Mouse (Mus musculus): ENCODE data around the gene Fgfr2. TPM values are rescaled to one million over a fixed set of nuclear protein-coding genes. Genes with fewer than 3 reads are reported as not detected.

The Fgfr2 gene
- total RNA-seq, 2 experiments from 2014 or later: 190 to 480 TPM

DNA sequence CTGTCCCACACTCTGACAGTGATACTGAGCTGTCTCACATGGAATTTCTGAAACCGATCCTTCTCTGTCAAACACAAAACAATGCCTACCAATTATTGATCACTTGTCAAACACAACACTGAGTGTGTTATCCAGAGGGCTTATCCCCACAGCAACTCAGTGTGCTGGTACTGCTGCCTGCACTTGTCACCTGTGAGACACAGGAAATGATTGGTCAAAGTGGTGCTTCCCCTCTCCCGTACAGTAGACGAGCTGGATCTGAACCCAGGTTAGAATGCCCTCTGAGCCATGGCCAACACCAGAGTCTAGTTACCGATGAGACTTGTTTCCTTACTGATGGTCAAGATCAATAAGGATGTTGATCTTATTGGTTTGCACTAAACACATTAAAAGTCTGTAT, 2321.3 kb downstream of the Fgfr2 start:
- no peak for DNase-seq

DNA sequence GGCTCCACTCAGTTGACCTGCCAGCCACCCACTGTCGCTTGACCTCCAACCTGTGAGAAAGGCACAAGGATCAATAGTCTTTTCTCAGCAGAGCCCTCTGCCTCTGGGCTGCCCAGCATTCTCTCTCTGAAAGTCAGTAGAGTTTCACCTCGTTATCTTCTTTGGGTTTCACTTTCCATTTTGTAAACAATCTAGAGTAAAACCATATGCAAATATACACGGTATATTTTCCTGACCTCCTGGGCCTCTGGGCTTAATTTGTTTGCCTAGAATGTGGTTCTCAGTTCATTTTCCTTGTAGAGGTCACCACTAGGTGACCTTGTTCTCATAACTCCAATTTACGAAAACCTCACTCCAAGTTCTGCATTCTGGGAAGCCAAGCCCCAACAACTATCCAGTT, 2322.5 kb downstream of the Fgfr2 start:
- DNase-seq: no peak

GRCm38 (mm10) chr7:130799418-130799817, 2323.7 kb downstream of the Fgfr2 start:
- DNase-seq: no peak

DNA sequence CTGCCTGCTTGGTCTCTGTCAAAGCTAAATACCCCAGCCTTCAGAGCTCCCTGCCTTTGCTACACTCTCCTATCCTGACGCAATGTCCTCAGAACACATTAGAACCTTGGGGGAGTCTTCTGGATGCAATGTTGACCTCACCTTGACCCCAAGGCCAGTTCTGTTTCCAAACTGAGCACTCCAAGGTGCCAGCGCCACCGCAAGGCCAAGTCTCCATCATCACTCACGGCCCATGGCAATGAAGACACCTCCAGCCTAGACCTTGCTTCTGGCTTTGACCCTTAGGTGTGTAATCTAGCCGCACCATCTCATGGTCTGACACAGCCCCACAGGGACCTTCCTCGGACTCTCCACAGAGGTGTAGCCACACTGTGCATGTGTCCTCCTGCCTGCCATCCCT, 2325.6 kb downstream of the Fgfr2 start:
- DNase-seq: no peak

GRCm38 (mm10) chr7:130796786-130797185, 2326.4 kb downstream of the Fgfr2 start:
- DNase-seq: no peak

DNA sequence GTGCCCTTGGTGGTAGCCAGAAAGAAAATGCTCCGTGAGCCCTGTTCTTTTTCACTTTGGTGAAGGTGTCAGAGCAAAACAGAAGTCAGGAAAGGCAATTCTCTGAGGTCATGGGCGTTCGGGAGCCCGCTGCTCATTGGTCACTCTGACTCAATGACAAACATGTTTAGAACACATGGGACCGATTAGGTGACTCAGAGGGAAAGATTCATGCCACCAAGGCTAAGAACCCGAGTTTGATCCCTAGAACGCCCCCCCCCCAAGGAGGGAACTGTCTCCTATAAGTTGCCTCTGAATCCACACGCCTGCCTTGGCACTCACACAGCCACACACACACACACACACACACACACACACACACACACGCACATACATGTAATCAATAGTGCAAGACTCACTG, 2329.5 kb downstream of the Fgfr2 start:
- peak; percentile 17 to 27 for DNase-seq

DNA sequence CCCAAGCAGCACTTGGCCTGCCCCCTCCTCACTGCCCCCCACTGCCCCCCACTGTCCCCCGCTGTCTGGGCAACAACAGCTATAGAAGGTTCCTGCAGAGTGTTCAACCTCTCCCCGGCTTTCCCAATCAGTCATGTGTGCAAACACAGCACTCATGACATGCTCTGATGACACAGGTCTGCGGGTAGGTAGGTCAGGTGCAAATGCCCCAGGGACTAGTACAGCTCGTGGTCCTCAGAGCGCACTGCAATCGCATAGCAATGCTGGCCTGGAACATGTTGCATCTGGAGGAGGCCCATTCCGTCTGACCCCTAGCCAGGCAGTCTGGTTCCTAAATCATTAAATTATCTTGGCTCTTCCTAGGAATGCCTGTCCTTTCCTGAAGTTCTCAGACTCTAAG, 2333.7 kb downstream of the Fgfr2 start:
- DNase-seq: no peak

DNA sequence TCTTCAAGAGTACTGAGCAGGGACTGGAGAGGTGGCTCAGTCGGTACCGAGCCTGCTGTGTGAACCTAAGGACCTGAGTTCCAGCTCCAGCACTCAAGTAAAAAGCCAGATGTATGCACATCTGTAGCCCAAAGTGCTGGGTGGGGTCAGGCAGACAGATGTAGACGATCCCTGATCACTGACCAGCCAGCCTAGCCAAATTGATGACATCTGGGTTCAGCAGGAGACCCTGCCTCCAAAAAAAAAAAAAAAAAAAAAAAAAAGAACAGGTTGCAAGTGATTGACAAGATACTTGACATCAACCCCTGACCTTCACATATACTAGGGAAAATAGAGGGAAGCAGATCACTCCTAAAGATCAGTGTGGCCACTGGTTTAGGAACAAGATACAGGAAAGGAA, 2334.2 kb downstream of the Fgfr2 start:
- DNase-seq: no peak

GRCm38 (mm10) chr7:130787537-130787936, 2335.6 kb downstream of the Fgfr2 start:
- DNase-seq: no peak

GRCm38 (mm10) chr7:130786708-130787107, 2336.4 kb downstream of the Fgfr2 start:
- DNase-seq: peak; percentile 80 to 81

DNA sequence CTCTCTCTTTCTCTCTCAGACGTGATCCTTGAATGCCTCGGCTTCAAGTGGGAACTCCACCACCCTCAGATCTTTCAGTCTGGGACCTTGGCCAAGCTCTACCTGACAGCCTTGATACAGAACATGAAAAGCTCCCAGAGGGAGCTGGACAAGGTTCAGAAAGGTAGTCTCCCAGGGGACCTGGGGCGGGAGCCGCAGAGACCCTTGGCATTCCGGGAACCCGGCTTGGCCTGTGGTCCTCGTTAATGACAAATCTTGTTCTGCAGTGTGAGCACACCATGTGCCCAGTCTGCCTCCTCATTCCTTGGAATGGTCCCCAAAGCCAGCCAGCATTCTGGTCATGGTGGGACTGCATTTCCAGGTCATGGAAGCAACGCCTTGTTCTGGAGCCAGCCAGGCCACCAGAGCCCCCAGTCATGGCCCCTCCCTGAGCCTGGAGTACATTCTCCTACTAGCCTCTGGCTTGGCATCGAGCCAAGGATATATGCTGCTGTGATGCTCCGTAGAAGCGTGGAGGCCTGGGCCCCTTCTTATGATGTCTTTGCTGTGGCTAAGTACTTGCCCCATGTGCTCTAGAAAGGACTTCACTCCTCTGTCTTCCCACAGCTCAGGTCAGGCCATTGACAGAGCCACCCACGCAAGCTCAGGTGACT, 2337.1 kb downstream of the Fgfr2 start:
- DNase-seq: no peak

- no peak for DNase-seq
Observed at GRCm38 (mm10) chr7:130782501-130783050, 2340.6 kb downstream of the Fgfr2 start.

- peak in 1 of 2 experiments; percentile 23 for DNase-seq
Observed at GRCm38 (mm10) chr7:130780866-130781419, 2342.2 kb downstream of the Fgfr2 start.

DNA sequence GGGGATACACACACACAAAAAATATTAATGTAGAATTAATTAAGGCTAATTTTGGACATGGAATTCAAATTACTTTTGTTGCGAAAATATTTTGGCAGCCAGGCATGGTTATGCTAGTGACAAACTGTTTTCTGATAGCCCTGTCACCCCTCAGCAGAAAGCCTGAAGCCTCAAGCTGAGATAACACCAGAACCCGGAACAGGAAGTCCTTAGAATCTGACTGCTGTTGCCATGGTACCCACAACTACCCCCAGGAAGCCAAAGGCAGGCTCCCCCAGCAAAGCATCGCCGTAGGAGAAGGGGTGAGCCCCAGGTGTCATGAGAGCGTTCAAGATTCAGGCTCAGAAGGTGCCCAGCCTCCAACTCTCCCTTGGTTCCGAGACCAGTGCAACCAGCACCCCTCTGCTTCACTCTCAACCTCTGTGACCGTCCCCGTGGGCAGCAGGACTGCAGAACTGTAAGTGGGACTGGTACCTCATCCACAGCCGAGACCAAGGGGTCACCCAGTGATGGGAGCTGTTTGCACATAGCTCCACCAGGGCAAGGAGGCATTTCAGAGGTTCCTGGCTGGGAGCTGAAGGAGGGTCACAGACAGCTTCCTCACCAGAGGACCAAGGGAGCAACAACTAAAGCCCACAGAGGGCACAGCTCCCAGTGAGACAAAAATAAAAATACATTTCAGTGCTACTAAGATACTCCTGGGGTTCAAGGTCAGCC, 2349.1 kb downstream of the Fgfr2 start, which contains the start of gene Btbd16:
Btbd16 (plus strand) TSS at position 156 of the 717 bp plus-strand sequence.
- DNase-seq: no peak

- peak; percentile 55 to 69 for DNase-seq
Observed at GRCm38 (mm10) chr7:130773171-130773830, 2349.8 kb downstream of the Fgfr2 start.

DNA sequence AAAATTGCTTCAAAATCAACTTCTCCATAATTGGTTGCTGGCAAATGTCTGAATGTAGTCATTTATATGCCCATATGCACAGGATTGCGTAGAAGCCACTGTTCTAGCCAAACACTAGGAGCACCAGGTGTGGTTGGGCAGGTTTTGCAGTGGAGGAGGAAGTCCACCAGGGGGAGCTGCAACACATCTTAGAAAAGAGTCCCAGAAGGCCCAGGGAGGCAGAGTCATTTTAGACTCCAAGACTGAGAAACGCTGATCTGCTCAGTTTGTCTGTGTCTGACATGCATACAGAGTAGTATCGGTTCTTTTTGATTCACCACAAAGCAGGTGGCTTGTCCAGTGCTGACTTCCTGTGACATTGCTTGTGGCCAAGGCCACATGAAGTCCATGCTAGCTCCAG, 2352.4 kb downstream of the Fgfr2 start:
- peak; percentile 82 to 87 for DNase-seq

DNA sequence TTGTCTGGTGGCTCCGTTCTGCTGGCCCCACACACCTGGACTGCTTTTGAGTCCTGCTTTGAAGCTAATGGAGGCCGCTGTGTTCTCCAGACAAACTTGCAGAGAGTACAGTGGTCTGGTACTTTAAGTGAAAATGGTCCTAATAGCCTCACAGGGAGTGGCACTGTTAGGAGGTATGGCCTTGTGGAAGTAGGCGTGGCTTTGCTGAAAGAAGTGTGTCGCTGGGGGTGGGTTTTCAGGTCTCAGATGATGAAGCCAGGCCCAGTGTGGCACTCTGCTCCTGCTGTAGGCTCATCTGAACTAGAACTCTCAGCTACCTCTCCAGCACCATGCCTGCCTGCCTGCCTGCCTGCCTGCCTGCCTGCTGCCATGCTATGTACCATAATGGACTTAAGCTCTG, 2355.0 kb downstream of the Fgfr2 start:
- DNase-seq: no peak

DNA sequence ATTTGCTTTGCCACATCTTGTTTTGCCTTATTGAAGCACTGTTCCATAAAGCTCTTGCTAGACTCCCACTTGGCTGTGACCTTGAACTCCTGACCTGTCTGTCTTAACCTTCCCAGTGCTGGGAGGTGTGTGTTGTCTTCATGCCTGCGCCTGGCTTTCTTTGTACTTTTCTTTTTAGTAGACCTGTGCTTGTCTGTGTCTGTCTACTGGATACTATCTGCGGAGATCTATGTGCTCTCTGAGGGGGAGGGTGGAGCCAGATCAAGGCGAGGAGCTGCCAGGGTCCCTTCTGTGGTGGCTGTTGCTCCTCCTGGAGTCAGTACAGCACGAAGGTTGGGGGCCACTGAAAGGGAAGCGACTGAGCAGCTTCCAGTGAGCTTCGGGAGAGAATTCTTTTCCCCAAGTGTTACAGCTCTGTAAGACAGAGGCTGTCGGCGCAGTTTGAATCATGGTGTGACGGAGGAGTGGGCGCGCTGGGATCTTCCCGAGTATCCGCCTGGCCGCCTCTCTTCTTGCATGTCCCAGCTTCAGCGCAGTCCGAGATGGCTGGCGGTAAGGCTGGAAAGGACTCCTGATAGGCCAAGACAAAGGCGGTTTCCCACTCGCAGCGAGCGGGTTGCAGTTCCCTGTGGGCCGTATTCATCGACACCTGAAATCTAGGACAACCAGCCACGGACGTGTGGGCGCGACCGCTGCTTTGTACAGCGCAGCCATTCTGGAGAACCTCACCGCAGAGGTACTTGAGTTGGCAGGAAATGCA, 2356.6 kb downstream of the Fgfr2 start:
- no peak for DNase-seq

GRCm38 (mm10) chr7:130764160-130764559, 2359.0 kb downstream of the Fgfr2 start:
- peak; percentile 44 to 48 for DNase-seq

DNA sequence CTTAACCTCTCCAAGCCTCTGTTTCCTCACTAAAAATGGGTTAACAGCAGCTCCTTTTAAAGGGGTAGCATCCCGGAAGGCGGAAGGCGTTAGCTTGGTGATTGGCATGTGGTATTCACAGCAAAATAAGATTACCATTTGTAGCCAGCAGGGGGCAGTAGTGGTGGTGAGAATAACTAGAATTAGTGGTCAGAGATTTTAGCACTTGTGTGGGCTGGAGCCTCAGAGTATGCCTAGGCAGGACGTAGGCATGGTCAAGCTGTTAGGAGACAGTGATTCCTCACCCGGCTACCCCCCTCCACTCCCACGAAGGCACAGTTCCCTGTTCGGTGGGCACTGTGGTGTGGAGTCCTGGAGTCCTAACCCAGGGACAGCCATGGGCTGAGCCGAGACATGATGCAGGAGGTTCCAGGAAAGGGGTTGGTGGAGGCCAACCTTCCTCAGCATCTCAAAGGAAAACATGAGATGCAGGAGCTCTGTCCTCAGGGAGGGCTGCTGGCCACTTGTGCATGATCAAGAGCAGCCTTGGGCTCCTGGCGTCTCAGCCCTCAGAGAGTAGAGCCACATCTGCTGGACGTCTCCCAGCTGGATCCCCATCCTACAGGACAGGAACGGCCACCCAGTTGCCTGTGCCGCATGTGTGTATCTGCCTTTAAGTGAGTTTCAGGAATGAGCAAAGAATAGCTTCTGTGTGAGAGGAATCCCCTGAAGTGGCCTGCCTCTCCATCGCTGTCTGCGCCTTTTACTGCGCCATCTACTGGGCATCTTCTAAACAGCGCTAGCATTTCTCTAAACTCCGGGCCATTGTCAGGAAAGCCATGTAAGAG, 2360.9 kb downstream of the Fgfr2 start:
- DNase-seq: peak; percentile 66 to 77

GRCm38 (mm10) chr7:130757326-130757865, 2365.8 kb downstream of the Fgfr2 start:
- no peak for DNase-seq

Data from adrenal gland, postnatal 36 days (tissue).